Mouse (Mus musculus): ENCODE results near the gene B4galt2. TPM values are rescaled to one million over a fixed set of nuclear protein-coding genes. Genes with fewer than 3 reads are reported as not detected.
A peak's percentile ranks its signal among the peaks of the same experiment; 100 is the strongest.

Gene B4galt2
- polyA plus RNA-seq, 1 experiment from 2014 or later = 31.7 TPM

- Histone ChIP-seq H3K27ac (no peak overlapping the region), H3K4me1 (replicated peaks) (peaks cover 11% of the 10 kb centered on the region), H3K36me3 (peaks cover 73% of the 10 kb centered on the region), H3K9me3 (no peaks in the 10 kb centered on the region), H3K4me3 (no peak overlapping the region), H3K27me3 (ENCODE audit: insufficient read depth, poor library complexity, severe bottlenecking) (no peaks in the 10 kb centered on the region)
- no peak for DNase-seq (ENCODE audit: low spot score)
- 95% methylated on average over 6 of the region's 6 CpGs for WGBS
Observed at GRCm38 (mm10) chr4:117896031-117896430, 12.7 kb upstream of the B4galt2 start.

GRCm38 (mm10) chr4:117895339-117895738 is 12.1 kb upstream of the B4galt2 start:
- H3K36me3 ChIP-seq = peaks cover 72% of the 10 kb centered on the region
- no peak for DNase-seq (ENCODE audit: low spot score)
- no peak overlapping the region for H3K27ac ChIP-seq
- WGBS = 83% methylated on average over 7 of the region's 7 CpGs
- H3K4me1 ChIP-seq (replicated peaks) = peaks cover 18% of the 10 kb centered on the region
- H3K4me3 ChIP-seq = no peak overlapping the region
- H3K27me3 ChIP-seq (ENCODE audit: insufficient read depth, poor library complexity, severe bottlenecking) = no peaks in the 10 kb centered on the region
- H3K9me3 ChIP-seq = no peaks in the 10 kb centered on the region

- no peak for DNase-seq (ENCODE audit: low spot score)
- WGBS = 92% methylated on average over 8 of the region's 8 CpGs
- H3K4me3 ChIP-seq = no peak overlapping the region
- H3K4me1 ChIP-seq (replicated peaks) = peaks cover 19% of the 10 kb centered on the region
- no peak overlapping the region for H3K27ac ChIP-seq
- no peaks in the 10 kb centered on the region for H3K27me3 ChIP-seq (ENCODE audit: insufficient read depth, poor library complexity, severe bottlenecking)
- H3K9me3 ChIP-seq = no peaks in the 10 kb centered on the region
- H3K36me3 ChIP-seq = peaks cover 72% of the 10 kb centered on the region
Observed at GRCm38 (mm10) chr4:117894601-117895000, 11.3 kb upstream of the B4galt2 start.

- Histone ChIP-seq H3K4me1 (replicated peaks) (peaks cover 19% of the 10 kb centered on the region), H3K9me3 (no peaks in the 10 kb centered on the region), H3K4me3 (no peak overlapping the region), H3K27ac (no peak overlapping the region), H3K27me3 (ENCODE audit: insufficient read depth, poor library complexity, severe bottlenecking) (no peaks in the 10 kb centered on the region), H3K36me3 (peaks cover 71% of the 10 kb centered on the region)
- 23% methylated on average over 9 of the region's 9 CpGs for WGBS
- peak; percentile 47 for DNase-seq (ENCODE audit: low spot score)
Observed at GRCm38 (mm10) chr4:117893376-117893775, 10.1 kb upstream of the B4galt2 start.

- DNase-seq (ENCODE audit: low spot score) = peak; percentile 82
- peaks cover 55% of the 10 kb centered on the region for H3K36me3 ChIP-seq
- H3K4me1 ChIP-seq (replicated peaks) = peaks cover 27% of the 10 kb centered on the region
- no peaks in the 10 kb centered on the region for H3K9me3 ChIP-seq
- H3K4me3 ChIP-seq = peak within 1 kb of the TSS; percentile 76
- peak within 1 kb of the TSS; percentile 36; the same call in 1 of the 2 replicates for H3K27ac ChIP-seq
- no peaks in the 10 kb centered on the region for H3K27me3 ChIP-seq (ENCODE audit: insufficient read depth, poor library complexity, severe bottlenecking)
- WGBS = under 1% methylated on average over 21 of the region's 21 CpGs
Observed at GRCm38 (mm10) chr4:117891738-117892161, 8.5 kb upstream of the B4galt2 start, which contains the start of gene Dph2. Dph2 (minus strand) TSS chr4:117892032.

- no peak for DNase-seq (ENCODE audit: low spot score)
- Histone ChIP-seq H3K27ac (no peak overlapping the region), H3K36me3 (peaks cover 48% of the 10 kb centered on the region), H3K4me1 (replicated peaks) (peaks cover 37% of the 10 kb centered on the region), H3K27me3 (ENCODE audit: insufficient read depth, poor library complexity, severe bottlenecking) (no peaks in the 10 kb centered on the region), H3K4me3 (peak overlapping the region; percentile 76), H3K9me3 (no peaks in the 10 kb centered on the region)
- WGBS = 70% methylated on average over 8 of the region's 8 CpGs
Observed at GRCm38 (mm10) chr4:117890750-117891149, 7.5 kb upstream of the B4galt2 start.

- DNase-seq (ENCODE audit: low spot score) = no peak
- 93% methylated on average over 14 of the region's 14 CpGs for WGBS
- Histone ChIP-seq H3K9me3 (no peaks in the 10 kb centered on the region), H3K36me3 (peaks cover 48% of the 10 kb centered on the region), H3K27ac (no peak overlapping the region), H3K4me1 (replicated peaks) (peaks cover 40% of the 10 kb centered on the region), H3K27me3 (ENCODE audit: insufficient read depth, poor library complexity, severe bottlenecking) (no peaks in the 10 kb centered on the region), H3K4me3 (peak overlapping the region; percentile 76; the same call in 1 of the 2 replicates)
Observed at GRCm38 (mm10) chr4:117890031-117890430, 6.7 kb upstream of the B4galt2 start.

GRCm38 (mm10) chr4:117889471-117889870 is 6.2 kb upstream of the B4galt2 start:
- no peak overlapping the region for H3K27ac ChIP-seq
- peaks cover 48% of the 10 kb centered on the region for H3K36me3 ChIP-seq
- H3K4me1 ChIP-seq (replicated peaks) = peaks cover 43% of the 10 kb centered on the region
- H3K4me3 ChIP-seq = no peak overlapping the region
- 92% methylated on average over 15 of the region's 15 CpGs for WGBS
- H3K9me3 ChIP-seq = no peaks in the 10 kb centered on the region
- no peaks in the 10 kb centered on the region for H3K27me3 ChIP-seq (ENCODE audit: insufficient read depth, poor library complexity, severe bottlenecking)
- no peak for DNase-seq (ENCODE audit: low spot score)

GRCm38 (mm10) chr4:117887920-117888319 is 4.6 kb upstream of the B4galt2 start:
- Histone ChIP-seq H3K27me3 (ENCODE audit: insufficient read depth, poor library complexity, severe bottlenecking) (no peaks in the 10 kb centered on the region), H3K27ac (no peak overlapping the region), H3K4me1 (replicated peaks) (peaks cover 56% of the 10 kb centered on the region), H3K9me3 (no peaks in the 10 kb centered on the region), H3K4me3 (peak overlapping the region; percentile 70; the same call in 1 of the 2 replicates), H3K36me3 (peaks cover 46% of the 10 kb centered on the region)
- 76% methylated on average over 2 of the region's 2 CpGs for WGBS
- DNase-seq (ENCODE audit: low spot score) = no peak

- no peaks in the 10 kb centered on the region for H3K27me3 ChIP-seq (ENCODE audit: insufficient read depth, poor library complexity, severe bottlenecking)
- peaks cover 46% of the 10 kb centered on the region for H3K36me3 ChIP-seq
- H3K27ac ChIP-seq = peak within 1 kb of the TSS; percentile 87
- H3K9me3 ChIP-seq = no peaks in the 10 kb centered on the region
- under 1% methylated on average over 37 of the region's 37 CpGs for WGBS
- peak; percentile 92 for DNase-seq (ENCODE audit: low spot score)
- H3K4me1 ChIP-seq (replicated peaks) = peaks cover 60% of the 10 kb centered on the region
- peak within 1 kb of the TSS; percentile 70 for H3K4me3 ChIP-seq
Observed at GRCm38 (mm10) chr4:117887133-117887532, 3.8 kb upstream of the B4galt2 start, which contains the start of gene Atp6v0b. Atp6v0b (minus strand) TSS chr4:117887333.

- WGBS = 3% methylated on average over 24 of the region's 24 CpGs
- no peak for DNase-seq (ENCODE audit: low spot score)
- H3K27me3 ChIP-seq (ENCODE audit: insufficient read depth, poor library complexity, severe bottlenecking) = no peaks in the 10 kb centered on the region
- peaks cover 46% of the 10 kb centered on the region for H3K36me3 ChIP-seq
- H3K4me3 ChIP-seq = peak overlapping the region; percentile 70
- H3K9me3 ChIP-seq = no peaks in the 10 kb centered on the region
- peak overlapping the region; percentile 87 for H3K27ac ChIP-seq
- peaks cover 63% of the 10 kb centered on the region for H3K4me1 ChIP-seq (replicated peaks)
Observed at GRCm38 (mm10) chr4:117886644-117887043, 3.4 kb upstream of the B4galt2 start.

- no peak for DNase-seq (ENCODE audit: low spot score)
- Histone ChIP-seq H3K27ac (no peak overlapping the region), H3K9me3 (no peaks in the 10 kb centered on the region), H3K36me3 (peaks cover 51% of the 10 kb centered on the region), H3K27me3 (ENCODE audit: insufficient read depth, poor library complexity, severe bottlenecking) (no peaks in the 10 kb centered on the region), H3K4me3 (peak overlapping the region; percentile 70), H3K4me1 (replicated peaks) (peaks cover 63% of the 10 kb centered on the region)
- WGBS = 89% methylated on average over 9 of the region's 9 CpGs
Observed at GRCm38 (mm10) chr4:117885994-117886393, 2.7 kb upstream of the B4galt2 start.

- no peak overlapping the region for H3K27ac ChIP-seq
- H3K9me3 ChIP-seq = no peaks in the 10 kb centered on the region
- WGBS = 93% methylated on average over 10 of the region's 10 CpGs
- no peaks in the 10 kb centered on the region for H3K27me3 ChIP-seq (ENCODE audit: insufficient read depth, poor library complexity, severe bottlenecking)
- DNase-seq (ENCODE audit: low spot score) = no peak
- peaks cover 60% of the 10 kb centered on the region for H3K4me1 ChIP-seq (replicated peaks)
- no peak overlapping the region for H3K4me3 ChIP-seq
- peaks cover 52% of the 10 kb centered on the region for H3K36me3 ChIP-seq
Observed at GRCm38 (mm10) chr4:117885093-117885492, 1.8 kb upstream of the B4galt2 start.

GRCm38 (mm10) chr4:117884146-117884545 is 859 bp upstream of the B4galt2 start:
- H3K27ac ChIP-seq = peak overlapping the region; percentile 96; the same call in 1 of the 2 replicates
- no peaks in the 10 kb centered on the region for H3K9me3 ChIP-seq
- H3K4me3 ChIP-seq = peak overlapping the region; percentile 87
- peaks cover 52% of the 10 kb centered on the region for H3K36me3 ChIP-seq
- DNase-seq (ENCODE audit: low spot score) = no peak
- H3K4me1 ChIP-seq (replicated peaks) = peaks cover 60% of the 10 kb centered on the region
- H3K27me3 ChIP-seq (ENCODE audit: insufficient read depth, poor library complexity, severe bottlenecking) = no peaks in the 10 kb centered on the region
- WGBS = 89% methylated on average over 1 of the region's 1 CpGs

All from hindbrain, embryonic 10.5 days (tissue).